Mouse (Mus musculus): ENCODE results near the gene Rhoh.

DNA sequence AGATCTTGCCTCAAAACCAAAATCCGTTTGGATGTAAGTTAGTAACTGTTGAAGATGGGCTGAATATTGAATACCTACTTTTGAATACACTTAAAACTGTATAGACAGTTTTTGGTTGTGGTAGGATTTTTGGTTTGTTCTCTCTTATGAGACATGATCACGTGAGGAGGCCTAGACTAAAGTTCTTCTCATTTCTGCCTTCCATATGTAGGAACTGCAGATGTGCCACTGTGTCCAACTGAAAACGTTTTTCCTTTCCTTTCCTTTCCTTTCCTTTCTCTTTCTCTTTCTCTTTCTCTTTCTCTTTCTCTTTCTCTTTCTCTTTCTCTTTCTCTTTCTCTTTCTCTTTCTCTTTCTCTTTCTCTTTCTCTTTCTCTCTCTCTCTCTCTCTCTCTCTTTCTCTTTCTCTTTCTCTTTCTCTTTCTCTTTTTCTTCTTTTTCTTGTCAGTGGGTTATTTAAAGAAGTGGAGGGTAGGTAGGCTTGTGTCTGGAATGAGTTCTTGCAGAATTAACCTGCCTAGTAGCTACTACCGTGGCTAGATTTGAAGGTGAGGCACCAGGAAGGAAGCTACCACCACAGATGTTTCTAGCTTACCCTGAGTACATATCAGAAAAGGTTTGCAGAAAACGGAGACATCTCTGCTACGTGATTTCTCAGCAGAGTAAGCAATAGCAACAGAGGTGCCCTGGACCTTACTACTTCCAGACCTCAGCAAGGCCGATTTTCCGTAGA lies 27.1 kb upstream of the Rhoh start:
- TF ChIP-seq POLR2A (IDR thresholded peaks at IDR 0.05; ENCODE audit: control insufficient read depth, extremely low read depth, insufficient read depth, low read length, poor library complexity) (no peak), CTCF (IDR thresholded peaks at IDR 0.05; ENCODE audit: borderline replicate concordance, control insufficient read depth, extremely low read depth, insufficient read depth, low read length, poor library complexity) (no peak)
